Mouse (Mus musculus): ENCODE data around the gene Mcur1.

GRCm38 (mm10) chr13:43512736-43513135 lies 47.3 kb downstream of the Mcur1 start:
- TF ChIP-seq POLR2A (IDR thresholded peaks at IDR 0.05; ENCODE audit: borderline replicate concordance, extremely low read depth, insufficient read depth, insufficient read length, poor library complexity, severe bottlenecking) (no peak), CTCF (IDR thresholded peaks at IDR 0.05; ENCODE audit: borderline replicate concordance, extremely low read depth, insufficient read depth, insufficient read length) (no peak)
